Mouse (Mus musculus): ENCODE measurements around the gene Ly6g6e.
"Not testable (repeated sequence)": the region's sequence is repeated elsewhere in the genome, so short reads cannot be mapped to it uniquely, and the experiment has no call there.

The Ly6g6e gene

GRCm38 (mm10) chr17:35100196-35100765 is 23.6 kb downstream of the Ly6g6e start:
- in situ Hi-C loops (cut with MboI, MseI) = loop anchor here (5.0 kb wide), 1 partner anchor 68 kb away; no protein-coding TSS in a partner anchor

DNA sequence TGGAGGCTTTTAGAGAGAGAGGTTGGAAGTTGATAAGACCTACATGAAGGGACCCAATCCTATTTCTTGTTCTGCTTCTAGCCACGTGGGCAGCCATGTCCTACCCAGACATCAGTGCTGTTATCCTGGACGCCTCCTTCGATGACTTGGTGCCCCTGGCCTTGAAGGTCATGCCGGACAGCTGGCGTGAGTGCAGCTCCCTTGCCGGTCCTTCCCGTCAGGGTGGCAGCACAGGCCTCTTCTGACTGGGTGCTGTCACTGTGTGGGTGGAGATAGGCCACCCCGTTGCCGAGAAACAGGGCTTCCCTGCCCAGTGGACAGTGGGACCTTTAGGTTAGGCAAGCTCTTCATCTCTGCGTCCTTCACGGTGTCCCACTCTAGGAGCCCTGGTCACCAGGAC is 24.5 kb downstream of the Ly6g6e start:
- in situ Hi-C loops (cut with MboI, MseI) = loop anchor here (5.0 kb wide), 1 partner anchor 69 kb away; no protein-coding TSS in a partner anchor

- in situ Hi-C loops (cut with MboI, MseI) = loop anchor here (5.0 kb wide), 1 partner anchor 70 kb away; no protein-coding TSS in a partner anchor
Measured at GRCm38 (mm10) chr17:35102299-35102698, 25.6 kb downstream of the Ly6g6e start.

DNA sequence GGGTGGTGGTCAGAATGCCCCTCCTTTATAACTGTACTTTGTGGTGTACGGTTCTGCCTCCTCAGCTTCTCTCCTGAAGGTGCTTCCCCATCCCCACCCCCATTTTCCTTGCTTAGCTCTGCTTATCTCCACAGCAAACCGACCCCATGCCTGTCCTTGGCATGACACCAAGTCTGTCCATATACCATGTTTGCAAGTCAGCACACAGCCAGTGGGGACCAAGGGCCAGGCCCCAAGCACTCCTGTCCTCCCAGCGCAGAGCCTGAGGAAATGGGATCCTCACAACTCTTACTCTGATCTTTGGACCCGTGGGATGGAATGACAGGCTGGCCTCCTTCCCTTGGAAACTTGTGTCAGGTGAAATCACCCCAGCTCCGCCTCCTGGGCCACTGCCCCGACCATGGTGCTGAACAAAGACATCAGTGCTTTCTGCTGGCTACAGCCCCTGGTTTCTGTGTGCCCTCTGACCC is 26.6 kb downstream of the Ly6g6e start:
- in situ Hi-C loops (cut with MboI, MseI) = loop anchor here (5.0 kb wide), 1 partner anchor 71 kb away; no protein-coding TSS in a partner anchor

GRCm38 (mm10) chr17:35104079-35104478 is 27.4 kb downstream of the Ly6g6e start:
- in situ Hi-C loops (cut with MboI, MseI) = loop anchor here (5.0 kb wide), 1 partner anchor 72 kb away; no protein-coding TSS in a partner anchor

- in situ Hi-C loops (cut with MboI, MseI) = loop anchor here (5.0 kb wide), 1 partner anchor 72 kb away; no protein-coding TSS in a partner anchor
Measured at GRCm38 (mm10) chr17:35104754-35105153, 28.1 kb downstream of the Ly6g6e start.

DNA sequence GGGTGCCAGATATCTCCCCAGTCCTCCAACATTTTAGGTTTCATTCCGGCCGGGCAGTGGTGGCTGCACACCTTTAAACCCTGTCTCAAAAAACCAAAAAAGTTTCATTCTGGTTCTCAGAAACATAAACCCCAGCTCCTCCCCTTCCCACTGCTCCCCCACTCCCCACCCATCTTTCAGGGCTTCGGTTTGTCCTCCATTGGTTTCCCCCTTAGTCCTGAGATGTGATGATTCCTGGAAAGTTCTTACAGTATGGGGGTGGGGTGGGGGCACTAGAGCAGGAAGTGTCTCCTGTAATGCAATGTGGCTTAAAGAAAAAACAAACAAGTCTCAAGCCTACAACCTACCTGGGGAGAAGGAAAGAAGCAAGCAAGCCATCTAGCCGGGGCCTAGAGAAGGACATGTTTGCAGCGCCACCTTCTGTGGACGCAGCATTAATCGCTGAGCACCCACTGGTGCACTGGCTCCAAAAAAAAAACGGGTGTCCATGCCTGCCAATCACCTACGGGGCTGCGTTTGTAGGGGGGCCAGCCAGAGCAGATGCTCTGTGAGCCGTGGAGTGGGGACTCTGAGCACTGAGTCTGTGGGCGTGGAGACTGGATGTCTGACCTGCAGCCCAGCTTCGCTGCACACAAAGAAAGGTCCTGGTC is 29.2 kb downstream of the Ly6g6e start:
- in situ Hi-C loops (cut with MboI, MseI) = no loop called here

GRCm38 (mm10) chr17:35106522-35106921 is 29.8 kb downstream of the Ly6g6e start:
- in situ Hi-C loops (cut with MboI, MseI) = no loop called here

GRCm38 (mm10) chr17:35108097-35108496 is 31.4 kb downstream of the Ly6g6e start, which contains the start of gene Ly6g5c:
Ly6g5c (plus strand) TSS chr17:35108279.
- in situ Hi-C loops (cut with MboI, MseI) = no loop called here

- in situ Hi-C loops (cut with MboI, MseI) = loop anchor here (10.0 kb wide), 1 partner anchor 107 kb away; the partner anchor contains the start of gene Vars
Measured at GRCm38 (mm10) chr17:35111774-35112173, 35.1 kb downstream of the Ly6g6e start.

GRCm38 (mm10) chr17:35115046-35116019 is 38.6 kb downstream of the Ly6g6e start, which contains the start of gene Ly6g5b:
Ly6g5b (minus strand) TSS chr17:35115428.
- in situ Hi-C loops (cut with MboI, MseI) = loop anchor here (10.0 kb wide), 1 partner anchor 111 kb away; the partner anchor contains the start of gene Vars

DNA sequence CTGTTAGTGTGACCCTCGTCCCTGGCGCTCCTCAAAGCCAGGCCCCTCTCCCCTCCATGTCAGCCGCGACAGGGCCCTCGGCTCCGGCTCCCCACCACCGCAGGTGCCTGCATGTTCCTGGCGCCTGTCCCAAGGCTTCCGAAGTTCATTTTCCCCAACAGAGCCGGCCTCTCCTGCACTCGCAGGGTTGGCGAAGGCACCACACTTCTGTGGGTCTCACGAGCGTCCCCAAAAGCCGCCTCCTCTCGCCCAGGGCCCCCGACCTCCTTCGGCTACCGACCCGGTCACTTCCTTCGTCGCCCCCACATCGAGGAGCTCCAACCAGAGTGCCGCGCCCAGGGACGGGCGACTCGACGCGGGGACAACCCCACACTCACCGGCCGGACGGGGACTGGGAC is 44.0 kb downstream of the Ly6g6e start:
- in situ Hi-C loops (cut with MboI, MseI) = no loop called here

DNA sequence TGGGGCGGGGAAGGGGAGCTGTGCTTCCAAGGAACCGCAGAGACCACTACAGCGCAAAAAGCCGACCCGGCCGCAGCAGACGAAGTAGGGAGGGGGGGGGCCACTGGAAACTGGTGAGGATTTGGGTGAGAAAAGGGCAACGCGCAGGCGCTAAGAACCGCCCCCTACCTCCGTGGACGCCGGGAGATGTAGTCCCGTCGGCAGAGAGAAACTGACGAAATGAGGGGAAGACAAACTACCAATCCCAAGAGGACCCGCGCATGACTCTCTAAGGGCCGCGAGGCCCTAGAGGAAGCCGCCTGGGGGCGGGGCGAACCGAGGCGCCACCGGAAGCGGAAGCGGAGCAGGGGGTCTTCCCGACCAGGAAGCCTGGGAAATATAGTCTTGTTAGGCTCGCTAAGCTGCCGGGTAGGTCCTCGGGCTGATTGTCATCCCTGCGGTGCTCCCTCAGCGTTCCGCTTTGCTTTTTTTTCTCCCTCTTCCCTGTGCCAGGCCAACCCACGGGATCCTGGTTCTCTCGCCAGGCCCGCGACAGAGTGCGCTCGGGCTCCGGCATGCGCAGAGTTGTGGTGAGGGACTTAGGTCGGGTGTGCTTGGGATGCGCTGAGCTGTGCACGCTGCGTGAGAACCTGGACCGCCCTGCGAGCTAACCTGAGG is 44.6 kb downstream of the Ly6g6e start, which contains the start of gene Gpank1:
Gene Gpank1, plus strand, starts transcription at position 313 of the 657 bp plus-strand sequence.
- in situ Hi-C loops (cut with MboI, MseI) = no loop called here

- in situ Hi-C loops (cut with MboI, MseI) = no loop called here
Measured at GRCm38 (mm10) chr17:35121871-35122303, 45.2 kb downstream of the Ly6g6e start, which contains the start of gene Csnk2b. Csnk2b (minus strand) TSS chr17:35122053.

- in situ Hi-C loops (cut with MboI, MseI) = not testable (repeated sequence)
Measured at GRCm38 (mm10) chr17:35123287-35123686, 46.6 kb downstream of the Ly6g6e start.

DNA sequence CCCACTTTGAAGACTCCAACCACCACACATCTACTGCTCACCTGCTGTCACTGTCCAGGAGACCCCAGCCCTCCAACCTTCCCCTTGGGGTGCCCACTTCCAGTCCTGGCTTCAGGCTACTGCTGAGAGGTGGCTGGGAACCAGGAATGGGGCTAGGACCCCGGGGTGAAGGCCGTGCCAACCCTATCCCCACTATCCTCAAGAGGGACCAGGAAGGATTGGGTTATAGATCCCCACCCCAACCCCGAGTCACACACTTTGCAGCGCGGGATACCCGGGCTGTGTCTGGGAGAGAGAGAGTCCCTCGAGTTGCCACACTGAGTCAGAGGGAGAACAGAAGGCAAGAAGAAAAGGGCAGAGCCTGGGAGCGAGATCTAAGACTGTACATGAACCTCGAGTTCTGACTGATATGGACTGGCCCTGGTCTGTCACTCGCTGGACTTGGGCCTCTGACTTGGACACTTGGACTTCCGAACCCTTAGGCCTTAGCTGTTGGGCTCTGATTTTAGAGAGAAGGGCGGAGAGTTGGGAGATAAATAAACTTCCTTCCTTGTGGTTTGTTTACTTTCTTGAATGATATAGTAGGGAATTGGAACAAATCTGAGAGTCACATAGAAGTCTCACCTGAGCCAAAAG is 47.7 kb downstream of the Ly6g6e start:
- in situ Hi-C loops (cut with MboI, MseI) = not testable (repeated sequence)

DNA sequence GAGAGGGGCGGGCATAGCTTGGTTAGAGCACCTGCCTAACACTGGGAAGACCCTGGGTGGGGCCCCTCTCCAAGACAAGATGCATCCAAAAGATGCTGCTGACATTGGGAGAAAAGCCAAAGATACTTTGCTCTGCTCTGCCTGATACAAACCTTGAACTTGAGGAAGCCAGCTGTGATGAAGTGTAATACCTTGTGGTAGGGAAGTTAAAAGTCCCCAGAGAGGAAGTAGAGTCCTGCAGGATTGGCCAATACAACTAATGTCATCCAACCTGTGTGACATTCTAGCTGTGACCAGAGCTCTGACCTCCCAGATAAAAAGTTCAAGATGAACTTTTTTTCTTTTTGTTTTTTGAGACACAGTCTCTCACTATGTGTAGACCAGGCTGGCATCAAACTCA is 48.4 kb downstream of the Ly6g6e start:
- in situ Hi-C loops (cut with MboI, MseI) = no loop called here

DNA sequence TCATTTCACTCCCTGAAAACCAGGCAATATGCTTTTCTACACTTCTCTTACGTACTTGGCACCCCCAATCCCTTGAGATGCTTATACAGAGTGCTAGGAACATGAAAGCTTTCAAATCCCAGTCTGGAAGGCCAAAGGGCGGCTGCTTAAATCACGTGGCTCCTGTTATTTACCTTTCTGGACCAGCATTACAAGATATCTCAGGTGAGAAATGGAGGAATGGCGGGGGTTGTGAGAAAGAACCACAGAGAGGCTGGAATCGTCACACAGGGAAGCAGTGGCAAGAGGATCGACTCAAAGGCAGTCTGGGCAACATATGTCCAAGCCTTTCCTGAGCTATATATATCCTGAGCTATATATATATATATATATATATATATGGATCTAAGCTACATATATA is 48.9 kb downstream of the Ly6g6e start:
- in situ Hi-C loops (cut with MboI, MseI) = no loop called here

- in situ Hi-C loops (cut with MboI, MseI) = no loop called here
Measured at GRCm38 (mm10) chr17:35126206-35126611, 49.5 kb downstream of the Ly6g6e start, which contains the start of gene D17H6S53E. D17H6S53E (plus strand) TSS chr17:35126373.

DNA sequence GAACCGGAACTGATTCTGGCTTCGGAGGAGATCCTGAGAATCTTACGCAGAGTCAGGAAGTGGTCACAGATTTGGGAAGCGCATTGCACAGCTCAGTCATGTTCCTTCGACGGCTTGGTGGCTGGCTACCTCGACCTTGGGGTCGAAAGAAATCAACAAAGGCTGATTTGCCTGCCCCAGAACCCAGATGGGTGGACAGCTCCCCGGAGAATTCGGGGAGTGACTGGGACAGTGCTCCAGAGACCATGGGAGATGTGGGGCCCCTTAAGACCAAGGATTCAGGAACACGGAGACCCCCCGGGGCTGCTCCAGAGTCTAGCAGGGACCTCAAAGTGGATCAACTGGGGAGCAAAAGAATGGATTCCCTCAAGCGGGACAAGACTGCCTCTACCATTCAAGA is 50.3 kb downstream of the Ly6g6e start:
- in situ Hi-C loops (cut with MboI, MseI) = no loop called here
